Mouse (Mus musculus) embryo, embryonic 10.5 days (tissue): ENCODE measurements around the gene Srbd1.

Experiments
- DNase-seq: peaks from one replicate; pipeline ENCODE4 v3.0.0-alpha.2; 2015; ENCODE audit warnings: low spot score

Srbd1 gene

GRCm38 (mm10) chr17:86144537-86145078 lies 367 bp downstream of the Srbd1 start:
- peak; percentile 21 for DNase-seq

GRCm38 (mm10) chr17:86135835-86136234 lies 9.1 kb downstream of the Srbd1 start:
- no peak for DNase-seq

- no peak for DNase-seq
These were observed 10.5 kb downstream of the Srbd1 start for GRCm38 (mm10) chr17:86134461-86134860.

- no peak for DNase-seq
These were observed 12.4 kb downstream of the Srbd1 start for GRCm38 (mm10) chr17:86132534-86132933.

- no peak for DNase-seq
These were observed 16.8 kb downstream of the Srbd1 start for GRCm38 (mm10) chr17:86128198-86128597.

- DNase-seq, result no peak
These were observed 19.1 kb downstream of the Srbd1 start for GRCm38 (mm10) chr17:86125908-86126307.

- no peak for DNase-seq
These were observed 21.8 kb downstream of the Srbd1 start for GRCm38 (mm10) chr17:86123146-86123545.

- no peak for DNase-seq
These were observed 48.1 kb downstream of the Srbd1 start for GRCm38 (mm10) chr17:86096875-86097274.

- DNase-seq, result no peak
These were observed 51.9 kb downstream of the Srbd1 start for GRCm38 (mm10) chr17:86093124-86093523.

- no peak for DNase-seq
These were observed 53.3 kb downstream of the Srbd1 start for GRCm38 (mm10) chr17:86091631-86092030.

GRCm38 (mm10) chr17:86089893-86090588 lies 54.9 kb downstream of the Srbd1 start:
- DNase-seq, result peak; percentile 8

GRCm38 (mm10) chr17:86087922-86088321 lies 57.1 kb downstream of the Srbd1 start:
- DNase-seq, result no peak

- no peak for DNase-seq
These were observed 58.8 kb downstream of the Srbd1 start for GRCm38 (mm10) chr17:86086191-86086590.

- DNase-seq, result no peak
These were observed 61.8 kb downstream of the Srbd1 start for GRCm38 (mm10) chr17:86083207-86083606.

GRCm38 (mm10) chr17:86078060-86078459 lies 66.9 kb downstream of the Srbd1 start:
- DNase-seq, result no peak

GRCm38 (mm10) chr17:86067444-86067843 lies 77.5 kb downstream of the Srbd1 start:
- DNase-seq, result no peak

- no peak for DNase-seq
These were observed 79.1 kb downstream of the Srbd1 start for GRCm38 (mm10) chr17:86065833-86066232.

- DNase-seq, result peak; percentile 76
These were observed 81.5 kb downstream of the Srbd1 start for GRCm38 (mm10) chr17:86063461-86063860.

- DNase-seq, result no peak
These were observed 84.1 kb downstream of the Srbd1 start for GRCm38 (mm10) chr17:86060911-86061310.

- DNase-seq, result no peak
These were observed 104.6 kb downstream of the Srbd1 start for GRCm38 (mm10) chr17:86040221-86040984.

GRCm38 (mm10) chr17:86039741-86040140 lies 105.2 kb downstream of the Srbd1 start:
- DNase-seq, result no peak

GRCm38 (mm10) chr17:86038211-86038648 lies 106.7 kb downstream of the Srbd1 start:
- peak; percentile 50 for DNase-seq

GRCm38 (mm10) chr17:86035576-86035975 lies 109.4 kb downstream of the Srbd1 start:
- no peak for DNase-seq
